Comparison of ENCODE assay signal across 19 mouse cellular contexts in genomic region chr5:151199235-151199634, GRCm38 (mm10). TPM values are rescaled to one million over a fixed set of nuclear protein-coding genes. Genes with fewer than 3 reads are reported as not detected.
"Had no signal": no experiment of that assay in that cellular context is flagged by ENCODE, and none has a peak within 500 bp of the region (broad histone marks: within the 10 kb centered on the region; RNA-seq: fewer than 3 reads in every experiment).

No protein-coding gene starts in this region.

- DNase-seq: liver, embryonic 13.5 days; liver, postnatal 0 days; right cerebral cortex, postnatal 14 days; thymus, adult 2 months; thymus, postnatal 25 days; thymus, postnatal 4 days had no signal

- H3K36me3 ChIP-seq: liver, embryonic 13.5 days; liver, embryonic 15.5 days; lung, embryonic 15.5 days; midbrain, embryonic 13.5 days; midbrain, embryonic 15.5 days; neural tube, embryonic 12.5 days; stomach, embryonic 15.5 days had no signal

- ATAC-seq: liver, postnatal 0 days; midbrain, embryonic 13.5 days; midbrain, embryonic 15.5 days had no signal

- H3K27ac ChIP-seq: liver, embryonic 13.5 days; liver, embryonic 15.5 days; macrophage; midbrain, embryonic 13.5 days; midbrain, embryonic 15.5 days; neural tube, embryonic 12.5 days; stomach, embryonic 15.5 days; stomach, postnatal 0 days had no signal

- H3K27me3 ChIP-seq: liver, embryonic 13.5 days; liver, embryonic 15.5 days; lung, embryonic 15.5 days; megakaryocyte, embryonic 14.5 days; midbrain, embryonic 13.5 days; midbrain, embryonic 15.5 days; neural tube, embryonic 12.5 days; stomach, embryonic 15.5 days had no signal

- H3K9me3 ChIP-seq: liver, embryonic 13.5 days; liver, embryonic 15.5 days; lung, embryonic 15.5 days; midbrain, embryonic 13.5 days; midbrain, embryonic 15.5 days; neural tube, embryonic 12.5 days; stomach, embryonic 15.5 days had no signal

- H3K9ac ChIP-seq: liver, embryonic 13.5 days; liver, embryonic 15.5 days; liver, postnatal 0 days; lung, embryonic 15.5 days; midbrain, embryonic 13.5 days; midbrain, embryonic 15.5 days; neural tube, embryonic 12.5 days; stomach, embryonic 15.5 days had no signal

- H3K4me3 ChIP-seq: liver, embryonic 13.5 days; liver, embryonic 15.5 days; lung, embryonic 15.5 days; megakaryocyte, embryonic 14.5 days; midbrain, embryonic 13.5 days; midbrain, embryonic 15.5 days; neural tube, embryonic 12.5 days; stomach, embryonic 15.5 days had no signal

- H3K4me1 ChIP-seq: liver, embryonic 13.5 days; megakaryocyte, embryonic 14.5 days; midbrain, embryonic 15.5 days; neural tube, embryonic 12.5 days had no signal

- H3K4me2 ChIP-seq: liver, embryonic 13.5 days; liver, embryonic 15.5 days; lung, embryonic 15.5 days; midbrain, embryonic 11.5 days; midbrain, embryonic 13.5 days; midbrain, embryonic 15.5 days; neural tube, embryonic 12.5 days; stomach, embryonic 15.5 days had no signal

RNA-seq across cellular contexts. Expression of gene Stard13, which starts 34.4 kb away (rescaled TPM):
- total RNA-seq: megakaryocyte progenitor cell, adult 5-6 weeks; monocyte, adult 5-6 weeks; neutrophil, adult 5-6 weeks had no signal
